Comparison of ENCODE assay signal across 1 mouse cellular context in the genomic region with DNA sequence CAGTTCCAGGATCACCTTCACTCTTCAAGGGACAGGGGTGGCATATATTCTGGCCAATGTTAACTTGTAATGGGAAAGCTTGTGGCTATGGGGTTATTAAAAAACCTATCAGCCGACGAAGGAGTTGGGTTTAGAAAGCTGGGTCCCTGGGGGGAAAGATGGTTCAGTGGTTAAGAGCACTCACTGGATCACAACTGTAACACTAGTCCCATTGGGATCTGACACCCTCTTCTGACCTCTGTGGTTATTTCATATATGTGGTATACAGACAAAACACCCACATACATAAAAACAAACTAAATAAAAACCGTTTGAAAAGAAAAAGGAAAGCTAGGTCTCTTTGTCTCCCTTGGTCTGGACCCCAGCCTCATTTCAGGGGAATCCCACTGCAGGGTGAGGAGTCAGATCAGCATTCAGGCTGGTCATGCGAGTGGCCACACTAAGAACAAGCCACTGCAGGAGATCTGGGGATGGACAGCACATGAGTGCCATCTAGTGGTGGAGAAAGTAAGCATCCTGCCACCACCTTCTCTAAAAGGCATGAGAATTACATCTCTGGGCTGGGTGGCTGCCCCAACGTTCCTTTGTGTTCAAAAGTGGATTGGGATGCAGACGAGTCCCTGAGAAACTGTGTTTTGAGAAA.
TF ChIP-seq lines count a peak whose summit lies in the region.

No protein-coding gene starts in this region.

TF ChIP-seq in MEL, 35 proteins besides CTCF, POLR2A, EP300 and RAD21 (continued from another document):
- TF ChIP-seq POLR2AphosphoS5 (IDR thresholded peaks at IDR 0.05; ENCODE audit: borderline replicate concordance, low read depth, low read length) (no peak), MEF2A (IDR thresholded peaks at IDR 0.05; ENCODE audit: extremely low read depth, insufficient replicate concordance, low read depth, low read length, poor library complexity, severe bottlenecking) (no peak), NRF1 (IDR thresholded peaks at IDR 0.05; ENCODE audit: insufficient read depth, low read depth, low read length, poor library complexity, severe bottlenecking) (no peak), USF1 (IDR thresholded peaks at IDR 0.05; ENCODE audit: low read depth, low read length) (no peak), USF2 (IDR thresholded peaks at IDR 0.05; ENCODE audit: borderline replicate concordance in 1 of 2, insufficient read depth in 1 of 2, low read depth in 1 of 2, low read length in 2 of 2) (no peak), TAL1 (IDR thresholded peaks at IDR 0.05; ENCODE audit: low read length) (no peak)
